Mouse (Mus musculus) intestine, embryonic 14.5 days (tissue): Measurements from ENCODE around the gene Zfp330. TPM values are rescaled to one million over a fixed set of nuclear protein-coding genes. Genes with fewer than 3 reads are reported as not detected.
A peak's percentile ranks its signal among the peaks of the same experiment; 100 is the strongest.

Experiments used
- ATAC-seq: fragments of 200-750 bp; cut with Nextera tagmentation; replicated peaks from 2 replicates; pipeline ENCODE4 v1.8.0; 2017; ENCODE audit warnings: low read depth, moderate number of reproducible peaks, moderate TSS enrichment, moderate library complexity; ENCODE audit not compliant: low FRiP score, low TSS enrichment
- DNase-seq: peaks from one replicate; pipeline ENCODE4 v3.0.0-alpha.2; 2018; ENCODE audit warnings: low spot score
- H3K27ac ChIP-seq: fragments of 300-500 bp; sonication (generic); 2 replicates; pipeline ENCODE4 v1.5.1; 2014; ENCODE audit warnings: low read depth, mild to moderate bottlenecking, control low read depth
- H3K27me3 ChIP-seq: fragments of 300-500 bp; sonication (generic); replicated peaks from 2 replicates; pipeline ENCODE4 v1.6.1; 2014; ENCODE audit warnings: low read length, control low read depth; ENCODE audit not compliant: control insufficient read depth, insufficient read depth
- H3K36me3 ChIP-seq: fragments of 300-500 bp; sonication (generic); 2 replicates; pipeline ENCODE4 v1.6.1; 2014; ENCODE audit warnings: low read length, control low read depth; ENCODE audit not compliant: control insufficient read depth, insufficient read depth
- H3K4me1 ChIP-seq: fragments of 300-500 bp; sonication (generic); replicated peaks from 2 replicates; pipeline ENCODE4 v1.6.1; 2014; ENCODE audit warnings: low read length, control low read depth, mixed read lengths; ENCODE audit not compliant: control insufficient read depth, insufficient read depth
- H3K4me2 ChIP-seq: fragments of 300-500 bp; sonication (generic); 2 replicates; pipeline ENCODE4 v1.6.1; 2014; ENCODE audit warnings: low read length
- H3K4me3 ChIP-seq: fragments of 300-500 bp; sonication (generic); 2 replicates; pipeline ENCODE4 v1.5.1; 2014; ENCODE audit warnings: low read depth, low read length, control low read depth, mixed read lengths
- H3K9ac ChIP-seq: fragments of 300-500 bp; sonication (generic); 2 replicates; pipeline ENCODE4 v1.6.1; 2014; ENCODE audit warnings: mild to moderate bottlenecking, low read length
- H3K9me3 ChIP-seq: fragments of 300-500 bp; sonication (generic); 2 replicates; pipeline ENCODE4 v1.6.1; 2016; ENCODE audit warnings: low read length, control low read depth; ENCODE audit not compliant: control insufficient read depth
- WGBS: fragments of 180-500 bp; shearing (Covaris S2); extraction: QIAGEN DNeasy Blood & Tissue Kit; methylation state at CpG from one replicate; pipeline ENCODE4 v1.1.7; 2014; 5-methylcytosine and 5-hydroxymethylcytosine counted together
- polyA plus RNA-seq: library from polyadenylated mRNA; unstranded; fragments of >200 nt; fragmentation: Nextera tagmentation; extraction: Ambion mirVana; gene quantifications from 2 replicates; pipeline ENCODE4 v1.2.1, GENCODE M21; 2014

The Zfp330 gene
- polyA plus RNA-seq, 1 experiment from 2014 or later: 65.0 TPM

GRCm38 (mm10) chr8:82743905-82744904 is 29.8 kb downstream of the Zfp330 start:
- ATAC-seq (0 out of 2 replicates have a peak, but pooled peaks have one; percentile 53), DNase-seq (peak; percentile 86)
- H3K4me3 ChIP-seq: no peak overlapping the region
- no peaks in the 10 kb centered on the region for H3K36me3 ChIP-seq
- no peak overlapping the region for H3K4me2 ChIP-seq
- 46% methylated on average over 10 of the region's 10 CpGs for WGBS
- no peaks in the 10 kb centered on the region for H3K4me1 ChIP-seq
- H3K27me3 ChIP-seq: no peaks in the 10 kb centered on the region
- H3K9me3 ChIP-seq: no peaks in the 10 kb centered on the region
- H3K9ac ChIP-seq: no peak overlapping the region
- no peak overlapping the region for H3K27ac ChIP-seq

Other genes with a start within 250 kb of the Zfp330 start
- gene Rnf150, start 89.2 kb upstream of the Zfp330 start, polyA plus RNA-seq: 1.5 and 1.9 TPM in 2 replicates